Mouse (Mus musculus) kidney, postnatal 14 days (tissue): ENCODE results near the gene Rhoa.
A peak's percentile ranks its signal among the peaks of the same experiment; 100 is the strongest.

Source experiments
- DNase-seq: peaks from one replicate; pipeline ENCODE4 v3.0.0; 2022; ENCODE audit warnings: mixed read lengths

The Rhoa gene

DNA sequence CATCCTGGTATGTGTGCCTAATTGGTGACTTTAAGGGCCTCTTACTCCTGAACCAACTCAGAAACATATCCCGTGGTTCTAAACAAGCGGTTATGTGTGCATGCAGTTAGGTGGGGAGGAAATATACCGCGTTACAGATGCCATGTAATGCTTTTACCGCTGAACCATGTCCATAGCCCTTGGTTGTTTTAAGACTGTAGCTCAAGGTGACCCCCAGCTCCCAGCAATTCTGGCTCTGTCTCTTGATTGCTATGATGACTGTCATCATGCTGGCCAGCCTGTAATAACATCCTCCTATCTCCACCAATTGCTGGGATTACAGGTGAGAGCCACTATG, 35.2 kb downstream of the Rhoa start:
- DNase-seq = no peak

DNA sequence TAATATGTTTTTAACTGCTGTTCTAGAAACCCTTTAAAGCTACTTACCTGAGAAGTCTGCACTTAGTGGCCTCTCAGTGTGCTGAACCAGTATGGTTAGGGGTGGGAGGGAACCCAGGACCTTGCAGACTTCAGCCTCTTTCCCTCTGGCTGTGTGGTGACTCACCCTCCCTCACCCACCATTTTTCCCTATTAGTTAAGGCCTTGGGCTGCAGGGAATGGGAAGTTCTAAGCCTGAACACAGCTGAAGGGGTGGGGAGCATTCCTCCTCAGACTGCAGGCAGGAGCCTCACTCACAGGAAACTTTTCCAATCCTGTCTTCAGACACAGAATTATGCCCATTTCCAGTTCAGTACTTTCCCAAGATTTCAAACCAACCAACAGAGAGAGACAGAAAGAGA, 35.9 kb downstream of the Rhoa start:
- DNase-seq = peak; percentile 37

DNA sequence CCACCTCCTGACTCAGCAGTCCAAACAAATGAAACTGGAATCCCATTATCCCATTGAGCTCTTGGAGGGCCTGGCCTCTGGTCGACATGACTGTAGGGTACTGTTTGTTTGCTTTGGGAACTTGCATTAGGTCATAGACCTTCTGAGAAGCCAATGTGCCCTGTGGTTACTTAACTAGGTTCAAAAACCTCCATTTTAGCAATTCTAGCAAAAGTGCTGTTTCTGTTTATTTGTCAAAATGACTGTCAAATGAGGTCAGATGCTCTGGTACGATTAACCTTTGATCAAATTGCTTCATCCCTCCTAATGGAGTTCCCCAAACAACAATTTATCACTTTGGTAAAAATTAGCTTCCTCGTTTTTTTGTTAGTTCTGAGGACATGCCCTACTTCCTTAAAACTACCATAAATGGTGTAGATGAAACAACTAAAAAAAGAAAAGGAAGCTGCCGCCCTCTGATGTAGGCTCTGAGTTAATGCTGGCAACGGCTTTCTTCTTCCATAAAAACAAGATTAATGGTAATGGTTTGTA, 36.4 kb downstream of the Rhoa start:
- peak; percentile 75 for DNase-seq

DNA sequence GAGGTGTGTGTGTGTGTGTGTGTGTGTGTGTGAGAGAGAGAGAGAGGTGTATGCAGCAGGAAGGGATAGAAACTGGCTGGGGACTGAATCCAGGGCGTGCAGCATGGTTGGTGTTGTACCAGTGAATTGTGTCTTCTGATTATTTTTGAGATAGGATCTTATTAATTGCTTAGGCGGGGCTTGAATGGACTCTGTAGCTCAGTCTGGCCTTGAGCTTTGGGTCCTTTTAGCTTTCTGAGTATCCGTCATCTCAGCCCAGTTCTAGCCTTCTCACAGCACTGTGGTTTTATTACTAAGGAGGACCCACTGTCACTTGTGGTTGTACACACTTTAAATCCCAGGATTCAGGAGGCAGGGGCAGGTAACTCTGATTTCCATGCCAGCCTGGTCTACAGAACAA, 37.4 kb downstream of the Rhoa start:
- no peak for DNase-seq

DNA sequence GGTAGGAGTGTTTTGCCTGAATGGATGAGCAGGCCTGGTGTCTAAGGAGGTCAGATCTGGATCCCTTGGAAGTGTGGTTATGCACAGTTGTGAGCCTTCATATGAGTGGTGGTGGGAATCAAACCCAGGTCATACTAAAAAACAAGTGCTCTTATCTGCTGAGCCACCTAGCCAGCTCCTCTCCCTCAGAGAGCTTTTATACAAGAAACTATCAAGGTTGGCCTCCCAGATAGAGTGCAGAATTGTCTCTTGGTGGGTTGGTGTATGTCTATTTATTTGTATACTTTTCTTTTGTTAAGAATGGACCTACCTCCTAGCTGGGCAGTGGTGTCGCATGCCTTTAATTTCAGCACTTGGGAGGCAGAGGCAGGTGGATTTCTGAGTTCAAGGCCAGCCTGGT, 37.9 kb downstream of the Rhoa start:
- no peak for DNase-seq

DNA sequence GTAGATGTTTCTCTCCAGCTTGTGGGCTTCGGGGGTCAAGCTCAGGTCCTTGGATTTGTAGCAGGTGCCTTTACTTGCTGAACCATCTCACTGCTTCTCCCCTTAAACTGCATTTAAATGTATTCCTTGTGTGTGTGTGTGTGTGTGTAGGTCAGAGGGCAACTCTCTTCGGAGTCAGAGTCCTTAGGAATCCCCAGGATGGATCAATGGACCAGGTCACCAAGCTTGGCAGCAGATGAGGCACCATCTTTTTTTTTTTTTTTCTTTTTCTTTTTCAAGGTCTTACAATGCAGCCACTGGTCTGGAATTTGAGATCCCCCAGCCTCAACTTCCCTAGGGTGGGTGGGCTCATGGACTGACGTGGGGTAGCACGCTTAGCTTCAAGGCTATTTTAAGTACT, 38.5 kb downstream of the Rhoa start:
- no peak for DNase-seq

DNA sequence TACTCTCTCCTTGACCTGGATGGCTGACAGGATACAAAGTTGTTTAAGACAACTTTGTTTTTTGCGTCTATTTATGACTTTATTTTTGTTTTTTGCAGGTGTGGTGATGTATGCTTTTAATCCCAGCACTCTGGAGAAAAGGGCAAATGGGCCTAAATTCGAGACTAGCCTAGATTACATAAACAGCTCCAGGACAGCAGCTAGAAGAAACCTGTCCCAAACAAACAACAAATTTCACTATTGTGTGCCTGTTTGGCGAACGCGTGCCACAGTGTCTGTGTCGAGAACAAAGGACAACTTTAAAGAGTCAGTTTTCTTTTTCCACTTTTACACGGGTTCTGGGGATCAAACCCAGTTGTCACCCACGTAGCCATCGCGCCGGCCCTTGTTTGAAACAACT, 41.1 kb downstream of the Rhoa start:
- no peak for DNase-seq

DNA sequence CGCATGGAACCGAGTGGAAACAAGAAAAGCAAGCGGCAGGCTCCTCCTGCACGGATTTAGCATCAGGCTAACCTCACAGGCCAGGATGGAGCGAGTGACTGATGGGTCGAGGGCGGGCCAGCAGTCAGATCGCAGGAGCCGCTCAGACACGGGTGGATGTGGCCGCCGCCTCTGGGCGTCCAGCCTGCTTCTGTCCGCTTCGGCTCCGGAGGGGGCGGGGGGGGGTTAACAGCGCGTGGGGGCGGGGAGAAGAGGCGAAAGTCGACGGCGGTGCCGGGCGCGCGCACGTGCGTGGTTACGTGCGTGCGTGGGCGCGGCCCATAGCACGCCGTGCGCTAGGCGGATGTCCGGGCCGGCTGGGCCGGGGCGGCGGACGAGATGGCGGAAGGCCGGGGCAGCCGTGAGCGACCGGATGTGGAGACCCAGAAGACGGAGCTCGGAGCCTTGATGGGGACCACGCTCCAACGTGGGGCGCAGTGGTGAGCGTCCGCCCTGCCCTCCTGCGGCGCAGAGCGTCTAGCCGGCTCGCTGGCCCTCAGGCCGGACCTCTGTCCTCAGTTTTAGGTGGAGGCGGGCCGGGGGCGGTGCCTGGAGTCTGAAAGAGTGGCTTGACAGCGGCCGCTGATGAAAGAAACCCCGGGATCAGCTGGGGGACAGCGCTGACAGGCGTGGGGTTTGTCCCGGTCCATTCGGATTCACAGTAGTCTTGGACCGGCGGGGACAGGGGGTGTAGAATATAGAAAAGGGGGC, 41.8 kb downstream of the Rhoa start, which contains the start of gene Usp4:
Gene Usp4 (plus strand): TSS at position 314 of the 750 bp plus-strand sequence.
- peak; percentile 96 for DNase-seq

DNA sequence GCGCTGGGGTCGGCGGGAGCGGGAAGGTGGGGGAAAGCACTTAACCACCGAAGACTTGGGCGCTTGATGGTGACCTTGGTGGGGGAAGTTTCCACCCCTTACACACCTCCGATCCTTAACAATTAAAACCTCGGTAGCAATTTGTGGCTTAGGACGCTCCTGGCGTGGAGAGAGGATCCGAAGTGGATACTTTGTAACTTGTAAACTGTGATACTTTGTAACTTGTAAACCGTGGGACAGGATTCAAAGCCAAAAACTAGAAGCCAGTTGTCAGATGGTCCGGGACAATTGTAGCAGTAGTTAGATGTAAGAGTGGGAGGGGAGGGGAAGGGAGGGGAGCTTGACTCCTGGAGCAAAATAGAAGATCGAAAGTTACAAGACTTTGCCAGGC, 42.4 kb downstream of the Rhoa start:
- DNase-seq = no peak

DNA sequence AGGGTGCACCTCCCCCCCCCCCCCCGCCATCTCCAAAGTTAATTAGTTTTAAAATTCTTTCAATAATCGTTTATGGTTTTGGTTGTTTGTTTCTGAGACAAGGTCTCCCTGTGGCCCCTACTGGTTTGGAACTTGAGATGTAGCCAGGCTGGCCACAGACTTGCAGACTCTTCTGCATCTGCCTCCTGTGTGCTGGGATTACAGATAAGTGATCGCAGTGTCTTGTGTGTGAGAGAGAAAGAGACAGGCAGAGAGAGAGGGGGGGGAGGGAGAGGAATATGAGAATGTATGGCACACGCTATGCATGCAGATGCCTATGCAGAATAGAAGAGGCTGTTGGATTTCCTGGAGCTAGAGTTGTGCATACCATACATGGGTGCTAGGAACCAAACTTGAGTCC, 43.8 kb downstream of the Rhoa start:
- no peak for DNase-seq

DNA sequence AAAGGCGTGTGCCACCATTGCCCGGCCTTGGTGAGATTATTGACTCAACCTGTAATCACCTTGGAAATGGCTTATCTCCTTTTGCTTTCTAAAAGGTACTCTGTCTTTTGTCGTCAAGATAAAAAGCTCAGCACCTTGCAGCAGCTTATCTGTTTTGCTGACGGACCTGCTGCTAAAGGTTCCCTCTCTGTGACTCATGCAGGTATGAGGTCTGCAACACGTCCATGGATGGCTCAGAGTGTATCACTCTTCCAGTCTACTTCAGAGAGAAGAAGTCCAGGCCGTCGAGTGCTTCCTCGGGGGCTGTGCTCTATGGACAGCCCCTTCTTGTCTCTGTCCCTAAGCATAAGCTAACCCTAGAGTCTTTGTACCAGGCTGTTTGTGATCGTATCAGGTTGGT, 72.3 kb downstream of the Rhoa start:
- no peak for DNase-seq

DNA sequence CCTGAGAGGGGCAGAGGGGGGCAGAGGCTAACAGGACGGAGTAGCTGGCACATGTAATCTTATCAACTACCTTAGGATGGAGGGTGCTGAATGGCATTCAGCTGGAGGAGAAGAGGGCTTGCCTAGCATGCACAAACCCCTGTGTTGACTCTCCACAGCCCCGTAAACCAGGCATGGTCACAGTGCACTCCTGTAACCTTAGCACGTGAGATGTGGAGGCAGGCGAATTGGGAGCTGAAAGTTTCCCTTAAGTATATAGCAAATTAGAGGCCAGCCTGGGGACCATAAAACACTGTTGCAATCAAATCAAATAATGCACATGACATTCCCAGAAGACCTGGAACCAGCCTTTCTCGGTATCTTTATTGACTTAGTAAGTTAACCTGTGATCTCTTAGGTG, 72.8 kb downstream of the Rhoa start:
- no peak for DNase-seq

DNA sequence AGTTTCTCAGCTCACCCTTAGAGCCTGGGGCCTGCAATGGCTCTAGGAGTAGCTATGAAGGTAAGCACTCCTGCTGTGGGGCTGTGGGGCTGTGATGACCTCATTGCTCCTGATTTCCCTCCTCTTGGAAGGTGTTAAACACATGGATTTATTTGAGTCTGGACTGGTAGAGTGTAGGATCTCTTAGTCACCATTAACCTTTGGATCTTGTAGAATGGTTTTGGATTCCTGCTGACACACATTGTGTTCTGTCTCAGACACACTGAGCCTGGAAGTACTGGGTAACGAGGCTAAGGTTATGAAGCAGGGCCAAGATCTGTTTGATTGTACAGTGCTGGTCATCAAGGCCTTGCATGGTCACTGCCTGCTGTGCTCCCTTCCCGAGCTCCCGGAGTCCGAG, 73.4 kb downstream of the Rhoa start:
- DNase-seq = no peak

DNA sequence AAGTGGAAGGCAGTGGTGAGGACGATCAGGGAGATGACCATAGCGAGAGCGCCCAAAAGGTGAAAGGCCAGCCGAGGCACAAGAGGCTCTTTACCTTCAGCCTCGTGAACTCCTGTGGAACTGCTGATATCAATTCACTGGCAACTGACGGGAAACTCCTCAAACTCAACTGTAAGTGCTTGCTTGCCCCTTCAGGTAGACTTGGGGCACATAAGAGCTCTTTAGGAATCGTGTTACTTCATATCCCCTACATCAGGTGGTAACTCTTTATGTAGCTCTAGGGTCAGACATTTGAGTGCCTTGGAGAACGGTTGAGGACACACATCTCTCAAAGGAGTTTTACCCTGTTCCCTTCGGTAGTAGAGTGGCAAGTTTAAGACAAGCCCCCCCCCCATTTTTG, 75.5 kb downstream of the Rhoa start:
- no peak for DNase-seq

DNA sequence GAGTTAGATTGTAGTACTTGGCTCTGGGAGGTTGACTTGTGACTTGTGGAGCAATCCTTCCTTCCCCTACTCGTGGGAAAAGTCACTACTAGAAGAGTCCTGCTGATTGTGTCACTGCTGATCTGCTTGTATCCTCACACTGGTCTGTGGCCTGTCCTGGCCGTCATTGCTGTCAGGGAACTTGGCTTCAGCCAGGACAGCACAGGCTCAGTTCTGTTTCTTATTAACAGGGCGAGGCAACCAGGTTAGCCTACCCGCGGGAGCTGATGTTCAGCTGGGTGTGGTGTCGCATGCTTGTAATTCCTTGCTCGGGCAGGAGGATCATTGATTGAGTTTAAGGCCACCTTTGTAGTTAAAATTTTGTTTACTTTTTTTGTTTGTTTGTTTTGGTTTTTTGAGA, 79.1 kb downstream of the Rhoa start:
- peak; percentile 61 for DNase-seq

DNA sequence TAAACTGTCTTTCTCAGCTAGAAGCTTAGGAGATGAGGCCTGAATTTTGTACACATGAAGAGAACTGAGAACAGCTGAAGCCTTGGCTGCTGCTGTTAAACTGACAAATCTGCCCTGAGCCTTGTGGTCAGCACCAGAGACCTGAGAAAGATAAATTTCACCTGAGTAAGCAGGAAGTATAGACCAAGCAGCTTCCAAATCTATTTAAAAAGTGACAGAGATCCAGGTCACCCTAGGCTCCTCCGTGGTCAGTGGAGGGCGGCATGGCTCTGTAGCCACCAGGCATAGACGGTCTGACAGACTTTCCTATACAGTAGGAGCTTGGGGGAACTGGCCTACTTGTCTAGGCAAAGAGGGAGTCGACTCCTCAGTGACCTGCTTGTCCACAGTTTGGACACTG, 80.9 kb downstream of the Rhoa start:
- DNase-seq = no peak
